Comparison of ENCODE assay signal across 8 mouse cellular contexts in genomic region chr10:68135416-68135815, GRCm38 (mm10).
DNase-seq lines count a peak whose midpoint lies in the region; ATAC-seq and TF ChIP-seq lines count a peak whose summit lies in the region.

No protein-coding gene starts in this region.

- DNase-seq in kidney, postnatal 25 days, result no peak
- DNase-seq in forebrain, postnatal 0 days, result no peak
- DNase-seq in cerebellum, adult 9-11 months, result no peak
- DNase-seq in retina, embryonic 14.5 days (ENCODE audit: low spot score), result no peak

- peaks cover 12% of the 10 kb centered on the region for H3K36me3 ChIP-seq in kidney, embryonic 14.5 days (ENCODE audit: control insufficient read depth, insufficient read depth, low read length)
- H3K36me3 ChIP-seq in forebrain, postnatal 0 days (ENCODE audit: insufficient read depth), result no peaks in the 10 kb centered on the region; the same call in 1 of the 2 replicates
- H3K36me3 ChIP-seq in liver, embryonic 12.5 days, result 0 out of 2 replicates have a peak, but pooled peaks cover 16% of the 10 kb centered on the region
- peaks cover 15% of the 10 kb centered on the region for H3K36me3 ChIP-seq in neural tube, embryonic 13.5 days

- ATAC-seq in kidney, embryonic 14.5 days (ENCODE audit: low FRiP score, low TSS enrichment), result no peak
- ATAC-seq in forebrain, postnatal 0 days, result 0 out of 2 replicates have a peak, but pooled peaks have one; percentile 16
- ATAC-seq in liver, embryonic 12.5 days, result no peak
- no peak for ATAC-seq in neural tube, embryonic 13.5 days (ENCODE audit: low read depth)
- no peak for ATAC-seq in monocyte, adult 5-6 weeks (replicated peaks; ENCODE audit: insufficient number of reproducible peaks, low FRiP score, low TSS enrichment, poor library complexity, severe bottlenecking)

- 20% methylated on average over 4 of the region's 4 CpGs for WGBS in kidney, embryonic 14.5 days
- 5% methylated on average over 4 of the region's 4 CpGs for WGBS in forebrain, postnatal 0 days
- WGBS in liver, embryonic 12.5 days (ENCODE audit: insufficient replicate concordance), result 27% methylated on average over 4 of the region's 4 CpGs
- WGBS in neural tube, embryonic 13.5 days, result 29% methylated on average over 4 of the region's 4 CpGs

- H3K27ac ChIP-seq in kidney, embryonic 14.5 days (ENCODE audit: low read depth, low read length), result peak overlapping the region; percentile 91; the same call in 1 of the 2 replicates
- no peak overlapping the region for H3K27ac ChIP-seq in forebrain, postnatal 0 days (ENCODE audit: low read depth, low read length)
- H3K27ac ChIP-seq in liver, embryonic 12.5 days, result no peak overlapping the region
- no peak overlapping the region for H3K27ac ChIP-seq in neural tube, embryonic 13.5 days (replicated peaks)

- peaks cover 25% of the 10 kb centered on the region for H3K4me1 ChIP-seq in kidney, embryonic 14.5 days (ENCODE audit: control insufficient read depth, insufficient read depth, low read length)
- H3K4me1 ChIP-seq in forebrain, postnatal 0 days (ENCODE audit: insufficient read depth), result peaks cover 22% of the 10 kb centered on the region
- peaks cover 19% of the 10 kb centered on the region for H3K4me1 ChIP-seq in liver, embryonic 12.5 days
- peaks cover 31% of the 10 kb centered on the region for H3K4me1 ChIP-seq in neural tube, embryonic 13.5 days (replicated peaks)

- peak overlapping the region; percentile 63; the same call in 1 of the 2 replicates for H3K9ac ChIP-seq in kidney, embryonic 14.5 days (ENCODE audit: low read depth, low read length)
- H3K9ac ChIP-seq in forebrain, postnatal 0 days, result no peak overlapping the region
- no peak overlapping the region for H3K9ac ChIP-seq in liver, embryonic 12.5 days
- H3K9ac ChIP-seq in neural tube, embryonic 13.5 days, result peak overlapping the region; percentile 62; the same call in 1 of the 2 replicates

- no peak for TF ChIP-seq CTCF in forebrain, postnatal 0 days (IDR thresholded peaks at IDR 0.05; ENCODE audit: low read depth)

- no peaks in the 10 kb centered on the region for H3K9me3 ChIP-seq in kidney, embryonic 14.5 days (ENCODE audit: control insufficient read depth, low read length)
- H3K9me3 ChIP-seq in forebrain, postnatal 0 days (ENCODE audit: low read length), result no peaks in the 10 kb centered on the region
- H3K9me3 ChIP-seq in liver, embryonic 12.5 days (replicated peaks), result no peaks in the 10 kb centered on the region
- no peaks in the 10 kb centered on the region for H3K9me3 ChIP-seq in neural tube, embryonic 13.5 days

- H3K27me3 ChIP-seq in kidney, embryonic 14.5 days (ENCODE audit: control insufficient read depth, insufficient read depth, low read length), result no peaks in the 10 kb centered on the region
- no peaks in the 10 kb centered on the region for H3K27me3 ChIP-seq in forebrain, postnatal 0 days (ENCODE audit: insufficient read depth, low read length)
- H3K27me3 ChIP-seq in liver, embryonic 12.5 days (replicated peaks), result peaks cover 5% of the 10 kb centered on the region
- no peaks in the 10 kb centered on the region for H3K27me3 ChIP-seq in neural tube, embryonic 13.5 days

- H3K4me3 ChIP-seq in kidney, embryonic 14.5 days (ENCODE audit: low read length), result peak overlapping the region; percentile 43; the same call in 1 of the 2 replicates
- H3K4me3 ChIP-seq in forebrain, postnatal 0 days (ENCODE audit: low read depth, low read length), result peak overlapping the region; percentile 2; the same call in 1 of the 2 replicates
- peak overlapping the region; percentile 40 for H3K4me3 ChIP-seq in liver, embryonic 12.5 days
- H3K4me3 ChIP-seq in neural tube, embryonic 13.5 days, result no peak overlapping the region

- H3K4me2 ChIP-seq in kidney, embryonic 14.5 days (replicated peaks; ENCODE audit: low read depth, low read length), result peak overlapping the region; percentile 74
- peak overlapping the region; percentile 61 for H3K4me2 ChIP-seq in forebrain, postnatal 0 days (ENCODE audit: low read depth)
- peak overlapping the region; percentile 59 for H3K4me2 ChIP-seq in liver, embryonic 12.5 days
- H3K4me2 ChIP-seq in neural tube, embryonic 13.5 days, result peak overlapping the region; percentile 65

Comparison
In these comparisons a context has a peak if more than half of its experiments do, and no peak if none do; other contexts are left out.
1. H3K9ac ChIP-seq: peak in kidney, embryonic 14.5 days (single experiment) and neural tube, embryonic 13.5 days (single experiment); none in forebrain, postnatal 0 days (single experiment) and liver, embryonic 12.5 days (single experiment).
2. Peak in every context shown above with its lines, with median percentiles within 50 percentile points of each other: H3K4me2 ChIP-seq.